Mouse (Mus musculus): ENCODE measurements around the gene Fpgs. TPM values are rescaled to one million over a fixed set of nuclear protein-coding genes. Genes with fewer than 3 reads are reported as not detected.

Fpgs gene
- total and polyA plus RNA-seq, 3 experiments = 40.0 to 73.9 TPM; not detected in 1

GRCm38 (mm10) chr2:32714987-32715425, 11.1 kb upstream of the Fpgs start:
- H3K9ac ChIP-seq (ENCODE audit: control insufficient read depth, low read depth, low read length, poor library complexity, severe bottlenecking) = peak overlapping the region; percentile 11; the same call in 1 of the 2 replicates
- no peak overlapping the region for H3K4me3 ChIP-seq (ENCODE audit: control insufficient read depth in 1 of 2, insufficient read depth in 1 of 2, low read depth in 2 of 2, low read length in 2 of 2)
- H3K27ac ChIP-seq (ENCODE audit: control insufficient read depth, low read depth, low read length) = peak overlapping the region; percentile 12; the same call in 1 of the 2 replicates
- H3K9me3 ChIP-seq (replicated peaks; ENCODE audit: insufficient read depth, low read length) = no peaks in the 10 kb centered on the region
- H3K4me1 ChIP-seq (ENCODE audit: control insufficient read depth in 1 of 2, insufficient read depth in 2 of 2, low read length in 2 of 2) = peaks cover 12 to 29% of the 10 kb centered on the region in 2 experiments
- peaks cover 21% of the 10 kb centered on the region for H3K79me2 ChIP-seq (ENCODE audit: control insufficient read depth, insufficient read depth, low read length, poor library complexity)
- TF ChIP-seq MXI1 (IDR thresholded peaks at IDR 0.05; ENCODE audit: low read depth, low read length) (peak; percentile 45; the same call in 1 of the 2 replicates), TCF12 (IDR thresholded peaks at IDR 0.05; ENCODE audit: low read depth, low read length) (0 out of 2 replicates have a peak, but pooled peaks have one; percentile 16), USF1 (IDR thresholded peaks at IDR 0.05; ENCODE audit: low read depth, low read length) (peak; percentile 61), ETS1 (IDR thresholded peaks at IDR 0.05; ENCODE audit: low read depth, low read length) (peak; percentile 50; the same call in 1 of the 2 replicates), TAL1 (IDR thresholded peaks at IDR 0.05; ENCODE audit: low read length) (peak; percentile 25; the same call in 1 of the 2 replicates), MAX (IDR thresholded peaks at IDR 0.05; ENCODE audit: low read length) (peak; percentile 40; the same call in 1 of the 2 replicates), EP300 (IDR thresholded peaks at IDR 0.05; ENCODE audit: low read depth in 1 of 2, low read length in 2 of 2) (0 out of 4 replicates have a peak, but pooled peaks of 1 of the 2 experiments have one; percentile 24), GABPA (IDR thresholded peaks at IDR 0.05; ENCODE audit: low read depth, low read length) (no peak), MYB (IDR thresholded peaks at IDR 0.05; ENCODE audit: low read depth, low read length) (no peak), TBP (IDR thresholded peaks at IDR 0.05; ENCODE audit: low read depth, low read length) (no peak)
- H3K36me3 ChIP-seq (ENCODE audit: control insufficient read depth in 1 of 2, insufficient read depth in 2 of 2, low read length in 2 of 2) = peaks cover 2 to 27% of the 10 kb centered on the region in 2 experiments
- no peaks in the 10 kb centered on the region for H3K27me3 ChIP-seq (ENCODE audit: control insufficient read depth in 1 of 2, insufficient read depth in 2 of 2, low read length in 2 of 2)
- DNase-seq (ENCODE audit: low read depth, low spot score) = peak; percentile 70

DNA sequence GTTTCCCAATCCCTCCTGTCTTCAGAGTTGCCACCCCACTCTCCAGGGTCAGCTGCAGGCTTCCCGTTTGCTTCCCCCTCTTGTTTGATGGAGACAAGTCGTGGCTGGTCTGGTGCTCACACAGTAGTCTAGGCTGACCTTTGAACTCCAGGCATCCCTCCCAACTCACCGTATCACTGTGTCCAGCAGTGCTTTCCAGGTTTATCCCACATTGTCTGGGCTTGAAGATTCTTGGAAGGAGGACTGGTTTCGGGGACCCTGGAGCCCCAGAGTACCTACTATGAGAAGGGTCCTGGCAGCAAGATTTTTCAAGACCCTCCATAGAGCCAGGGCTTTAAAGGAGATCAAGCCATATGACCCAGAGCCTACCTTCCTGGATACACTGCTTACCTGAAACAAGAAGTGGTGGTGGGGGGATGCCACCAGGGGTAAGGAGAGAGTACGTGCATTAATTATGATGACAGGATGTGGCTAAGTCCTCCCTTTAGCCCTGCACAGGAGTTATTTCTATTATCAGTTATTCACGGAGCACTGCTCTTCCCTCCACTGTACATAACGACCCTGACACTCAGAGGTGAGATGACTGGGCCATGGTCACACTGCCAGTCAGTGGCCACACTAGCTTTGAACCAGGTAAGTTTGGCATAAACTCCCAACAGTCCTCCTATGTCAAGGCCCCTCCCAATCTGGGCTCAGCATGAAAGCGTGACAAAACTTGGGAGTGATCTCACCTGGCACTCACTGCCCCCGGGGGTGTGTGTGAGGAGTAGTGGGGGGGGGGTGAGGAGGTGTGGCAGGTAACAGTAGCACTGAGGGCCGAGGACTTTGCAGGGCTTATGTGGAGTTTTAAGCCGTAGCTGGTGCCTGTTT, 10.4 kb upstream of the Fpgs start:
- Histone ChIP-seq H3K4me3 (ENCODE audit: control insufficient read depth in 1 of 2, insufficient read depth in 1 of 2, low read depth in 2 of 2, low read length in 2 of 2) (peak overlapping the region in 1 of 2 experiments; percentile 45; a peak in 1 of 4 replicates), H3K27me3 (ENCODE audit: control insufficient read depth in 1 of 2, insufficient read depth in 2 of 2, low read length in 2 of 2) (no peaks in the 10 kb centered on the region), H3K27ac (ENCODE audit: control insufficient read depth, low read depth, low read length) (peak overlapping the region; percentile 51; the same call in 1 of the 2 replicates), H3K4me1 (ENCODE audit: control insufficient read depth in 1 of 2, insufficient read depth in 2 of 2, low read length in 2 of 2) (peaks cover 14 to 33% of the 10 kb centered on the region in 2 experiments), H3K79me2 (ENCODE audit: control insufficient read depth, insufficient read depth, low read length, poor library complexity) (peaks cover 26% of the 10 kb centered on the region), H3K9me3 (replicated peaks; ENCODE audit: insufficient read depth, low read length) (no peaks in the 10 kb centered on the region), H3K9ac (ENCODE audit: control insufficient read depth, low read depth, low read length, poor library complexity, severe bottlenecking) (peak overlapping the region; percentile 71), H3K36me3 (ENCODE audit: control insufficient read depth in 1 of 2, insufficient read depth in 2 of 2, low read length in 2 of 2) (peaks cover 5 to 32% of the 10 kb centered on the region in 2 experiments)
- DNase-seq (ENCODE audit: low read depth, low spot score) = no peak
- TF ChIP-seq JUND (IDR thresholded peaks at IDR 0.05; ENCODE audit: low read depth, low read length) = no peak
- TF ChIP-seq MYB (IDR thresholded peaks at IDR 0.05; ENCODE audit: low read depth, low read length) = no peak
- no peak for TF ChIP-seq USF1 (IDR thresholded peaks at IDR 0.05; ENCODE audit: low read depth, low read length)
- no peak for TF ChIP-seq CHD1 (IDR thresholded peaks at IDR 0.05; ENCODE audit: low read depth, low read length)
- TF ChIP-seq MYC (IDR thresholded peaks at IDR 0.05; ENCODE audit: low read depth, low read length) = no peak
- no peak for TF ChIP-seq MAZ (IDR thresholded peaks at IDR 0.05; ENCODE audit: low read depth, low read length)
- no peak for TF ChIP-seq NELFE (IDR thresholded peaks at IDR 0.05; ENCODE audit: low read depth, low read length)
- TF ChIP-seq CHD2 (IDR thresholded peaks at IDR 0.05; ENCODE audit: low read length) = no peak
- no peak for TF ChIP-seq ZNF384 (IDR thresholded peaks at IDR 0.05; ENCODE audit: low read depth, low read length)
- no peak for TF ChIP-seq TAL1 (IDR thresholded peaks at IDR 0.05; ENCODE audit: low read length)

Measured in MEL (cell line).